13 mouse cellular contexts compared by ENCODE assay signal in the genomic region with DNA sequence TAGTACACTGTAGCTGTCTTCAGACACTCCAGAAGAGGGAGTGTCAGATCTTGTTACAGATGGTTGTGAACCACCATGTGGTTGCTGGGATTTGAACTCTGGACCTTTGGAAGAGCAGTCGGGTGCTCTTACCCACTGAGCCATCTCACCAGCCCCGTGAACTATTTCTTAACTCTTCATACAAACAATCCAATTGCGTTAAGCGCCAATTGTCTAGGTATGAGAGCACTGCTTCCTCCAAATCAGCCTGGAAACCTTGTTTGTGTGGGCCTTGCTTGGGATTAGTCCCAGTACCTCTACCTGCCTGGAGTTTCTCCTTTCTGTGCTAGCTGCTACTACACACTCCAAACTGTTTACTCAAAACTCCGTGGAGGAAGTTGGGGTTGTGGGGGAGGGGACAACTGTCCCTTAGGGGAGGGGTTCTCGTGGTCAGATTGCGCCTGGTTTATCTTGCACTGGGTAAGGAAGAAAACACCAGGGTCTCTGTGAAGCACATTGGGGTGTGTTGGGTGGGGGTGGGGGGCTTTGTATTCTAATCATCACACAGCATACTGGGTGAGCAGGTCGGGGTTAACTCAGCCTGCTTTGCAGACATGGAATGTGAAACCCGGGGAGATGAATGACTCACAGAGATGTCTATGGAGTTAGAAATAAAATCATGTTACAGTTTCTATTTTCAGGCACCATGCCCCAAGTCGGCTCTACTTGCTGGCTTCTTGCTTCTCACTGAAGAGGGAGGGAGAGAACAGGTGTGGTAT. TPM values are rescaled to one million over a fixed set of nuclear protein-coding genes. Genes with fewer than 3 reads are reported as not detected.
DNase-seq lines count a peak whose midpoint lies in the region; ATAC-seq and TF ChIP-seq lines count a peak whose summit lies in the region.
"Had no signal": no experiment of that assay in that cellular context is flagged by ENCODE, and none has a peak within 500 bp of the region (broad histone marks: within the 10 kb centered on the region; RNA-seq: fewer than 3 reads in every experiment).

No protein-coding gene starts in this region.

- H3K4me1 ChIP-seq in heart, adult 2 months (ENCODE audit: control insufficient read depth, insufficient read depth, low read length), result peaks cover 4% of the 10 kb centered on the region
- H3K4me1 ChIP-seq in liver, embryonic 13.5 days (replicated peaks), result peaks cover 57% of the 10 kb centered on the region

- no peak overlapping the region for H3K9ac ChIP-seq in heart, adult 2 months (ENCODE audit: low read depth, low read length)
- no peak overlapping the region for H3K9ac ChIP-seq in liver, embryonic 13.5 days
- H3K9ac ChIP-seq: neural tube, embryonic 12.5 days had no signal

- H3K4me2 ChIP-seq in liver, embryonic 13.5 days, result no peak overlapping the region
- H3K4me2 ChIP-seq: neural tube, embryonic 12.5 days had no signal

- H3K36me3 ChIP-seq in heart, adult 2 months (ENCODE audit: control insufficient read depth, insufficient read depth, low read length), result no peaks in the 10 kb centered on the region
- no peaks in the 10 kb centered on the region for H3K36me3 ChIP-seq in liver, embryonic 13.5 days
- H3K36me3 ChIP-seq: neural tube, embryonic 12.5 days had no signal

- H3K27me3 ChIP-seq in heart, adult 2 months (ENCODE audit: control insufficient read depth, insufficient read depth, low read length), result no peaks in the 10 kb centered on the region
- no peaks in the 10 kb centered on the region for H3K27me3 ChIP-seq in liver, embryonic 13.5 days

- ATAC-seq in liver, embryonic 13.5 days (ENCODE audit: low read depth), result no peak

- peak overlapping the region; percentile 26; the same call in 1 of the 2 replicates for H3K27ac ChIP-seq in heart, adult 2 months
- peak overlapping the region; percentile 34 for H3K27ac ChIP-seq in liver, embryonic 13.5 days
- H3K27ac ChIP-seq: neural tube, embryonic 12.5 days had no signal

- H3K9me3 ChIP-seq in liver, embryonic 13.5 days (replicated peaks), result no peaks in the 10 kb centered on the region
- H3K9me3 ChIP-seq: neural tube, embryonic 12.5 days had no signal

- no peak for TF ChIP-seq EP300 in heart, adult 2 months (IDR thresholded peaks at IDR 0.05; ENCODE audit: insufficient read depth, low read depth, low read length)

- no peaks in the 10 kb centered on the region; the same call in 1 of the 2 replicates for H3K79me2 ChIP-seq in heart, adult 2 months (replicated peaks; ENCODE audit: control insufficient read depth, insufficient read depth, low read length)

- TF ChIP-seq CTCF in heart, adult 2 months (IDR thresholded peaks at IDR 0.05), result no peak

- no peak for DNase-seq in heart, adult 2 months
- no peak for DNase-seq in heart, adult 8-10 months (ENCODE audit: low spot score)
- peak; percentile 41 for DNase-seq in thymus, postnatal 14 days
- DNase-seq in thymus, postnatal 0 days (ENCODE audit: low spot score), result no peak
- DNase-seq in liver, embryonic 13.5 days, result no peak
- DNase-seq in adrenal gland, postnatal 10 days, result no peak
- no peak for DNase-seq in right cerebral cortex, postnatal 36 days (ENCODE audit: low spot score in 2 of 2)
- no peak for DNase-seq in urinary bladder, postnatal 36 days (ENCODE audit: low spot score in 2 of 2)
- DNase-seq: adrenal gland, postnatal 14 days; cerebellum, postnatal 10 days; kidney, adult 11 months had no signal

- WGBS in heart, adult 2 months, result 34% methylated on average over 10 of the region's 10 CpGs
- 21% methylated on average over 10 of the region's 10 CpGs for WGBS in liver, embryonic 13.5 days (ENCODE audit: insufficient replicate concordance)

- intact Hi-C loops in heart, adult 2 months (cut with DNase I), result no loop called here

- no peak overlapping the region for H3K4me3 ChIP-seq in heart, adult 2 months
- H3K4me3 ChIP-seq in liver, embryonic 13.5 days (replicated peaks), result no peak overlapping the region
- H3K4me3 ChIP-seq: neural tube, embryonic 12.5 days had no signal

- TF ChIP-seq POLR2A in heart, adult 2 months (IDR thresholded peaks at IDR 0.05; ENCODE audit: insufficient read depth, low read depth, low read length), result no peak

RNA-seq across cellular contexts. Expression of gene H6pd, which starts 2.9 kb away (rescaled TPM):
- total RNA-seq in heart, adult 2 months (2021), result 10 to 100 TPM; 39.0 to 44.2 TPM
- polyA plus RNA-seq in heart, adult 2 months (2012; rRNA removed), result 27.4 and 29.5 TPM in 2 replicates
- total RNA-seq in heart, adult 8-10 months (2022), result 10 to 100 TPM; 37.5 to 44.8 (median 41.2) TPM
- polyA plus RNA-seq in thymus, postnatal 0 days (2015; fragmentation: Nextera tagmentation; extraction: Ambion mirVana), result 12.3 and 13.8 TPM in 2 replicates
- polyA plus RNA-seq in liver, embryonic 13.5 days (2015; fragmentation: Nextera tagmentation; extraction: Ambion mirVana), result 6.8 and 7.3 TPM in 2 replicates
- 100 to 1,000 TPM; 102 to 133 TPM for total RNA-seq in adrenal gland, postnatal 10 days (2021)

RNA-seq across cellular contexts. Expression of gene Spsb1, which starts 56.9 kb away (rescaled TPM):
- total RNA-seq in heart, adult 2 months (2021), result 10 to 100 TPM; 28.3 to 35.3 TPM
- polyA plus RNA-seq in heart, adult 2 months (2012; rRNA removed), result 32.2 and 38.7 TPM in 2 replicates
- total RNA-seq in heart, adult 8-10 months (2022), result 10 to 100 TPM; 24.7 to 43.0 (median 31.0) TPM
- 9.0 and 9.5 TPM in 2 replicates for polyA plus RNA-seq in thymus, postnatal 0 days (2015; fragmentation: Nextera tagmentation; extraction: Ambion mirVana)
- 0.61 and 0.97 TPM in 2 replicates for polyA plus RNA-seq in liver, embryonic 13.5 days (2015; fragmentation: Nextera tagmentation; extraction: Ambion mirVana)
- total RNA-seq in adrenal gland, postnatal 10 days (2021), result 10 to 100 TPM; 31.6 TPM
- total RNA-seq: megakaryocyte-erythroid progenitor cell, adult 5-6 weeks had no signal
